Mouse (Mus musculus): ENCODE data around the gene Adk.

- TF ChIP-seq EP300 (IDR thresholded peaks at IDR 0.05; ENCODE audit: low read depth) (no peak), CTCF (IDR thresholded peaks at IDR 0.05; ENCODE audit: low read depth) (no peak)
Measured at GRCm38 (mm10) chr14:21455654-21456350, 403.4 kb downstream of the Adk start.

Measured in heart, postnatal 0 days (tissue).